Mouse (Mus musculus) erythroblast, embryonic 14.5 days (primary cell): Measurements from ENCODE around the gene Hddc3.

ENCODE experiments used
- GATA1 ChIP-seq: IDR thresholded peaks from 2 replicates; pipeline ENCODE4 v1.6.1; 2012; ENCODE audit warnings: low read length, inconsistent platforms, mixed read lengths
- TAL1 ChIP-seq: IDR thresholded peaks from 3 replicates; pipeline ENCODE4 v1.6.1; 2012; ENCODE audit warnings: low read length, inconsistent platforms, mixed read lengths

GRCm38 (mm10) chr7:80336932-80337331 is 6.0 kb upstream of the Hddc3 start:
- TF ChIP-seq TAL1 (no peak), GATA1 (no peak)
